Mouse (Mus musculus) midbrain, embryonic 11.5 days (tissue): Measurements from ENCODE around the gene Actr1a. TPM values are rescaled to one million over a fixed set of nuclear protein-coding genes. Genes with fewer than 3 reads are reported as not detected.

Experiments used
- ATAC-seq: fragments of 200-750 bp; cut with Nextera tagmentation; 2 replicates; pipeline ENCODE4 v1.8.0; 2017; ENCODE audit warnings: moderate TSS enrichment, moderate library complexity; ENCODE audit not compliant: low FRiP score
- DNase-seq: peaks from one replicate; pipeline ENCODE4 v3.0.0; 2015; ENCODE audit warnings: low spot score; ENCODE audit errors: missing footprints
- H3K27ac ChIP-seq: fragments of 300-500 bp; sonication (generic); 2 replicates; pipeline ENCODE4 v1.5.1; 2014; ENCODE audit warnings: low read depth, low read length
- H3K27me3 ChIP-seq: fragments of 300-500 bp; sonication (generic); 2 replicates; pipeline ENCODE4 v1.6.1; 2014; ENCODE audit warnings: mild to moderate bottlenecking, low read length, moderate library complexity, mixed read lengths; ENCODE audit not compliant: control insufficient read depth, insufficient read depth
- H3K36me3 ChIP-seq: fragments of 300-500 bp; sonication (generic); 2 replicates; pipeline ENCODE4 v1.6.1; 2014; ENCODE audit warnings: mild to moderate bottlenecking, low read length, moderate library complexity, mixed read lengths; ENCODE audit not compliant: control insufficient read depth, insufficient read depth
- H3K4me1 ChIP-seq: fragments of 300-500 bp; sonication (generic); 2 replicates; pipeline ENCODE4 v1.6.1; 2014; ENCODE audit warnings: low read length; ENCODE audit not compliant: control insufficient read depth, insufficient read depth
- H3K4me2 ChIP-seq: fragments of 300-500 bp; sonication (generic); 2 replicates; pipeline ENCODE4 v1.6.1; 2014; ENCODE audit warnings: mild to moderate bottlenecking, moderate library complexity
- H3K4me3 ChIP-seq: fragments of 300-500 bp; sonication (generic); 2 replicates; pipeline ENCODE4 v1.5.1; 2014; ENCODE audit warnings: low read depth, low read length
- H3K9ac ChIP-seq: fragments of 300-500 bp; sonication (generic); 2 replicates; pipeline ENCODE4 v1.6.1; 2014; ENCODE audit warnings: low read length
- H3K9me3 ChIP-seq: fragments of 300-500 bp; sonication (generic); 2 replicates; pipeline ENCODE4 v1.6.1; 2016; ENCODE audit warnings: low read length; ENCODE audit not compliant: control insufficient read depth
- WGBS: fragments of 180-500 bp; shearing (Covaris S2); extraction: QIAGEN DNeasy Blood & Tissue Kit; methylation state at CpG from one replicate; pipeline ENCODE4 v1.1.7; 2014; 5-methylcytosine and 5-hydroxymethylcytosine counted together
- polyA plus RNA-seq: library from polyadenylated mRNA; unstranded; fragments of >200 nt; fragmentation: Nextera tagmentation; extraction: Ambion mirVana; gene quantifications from 2 replicates; pipeline ENCODE4 v1.2.1, GENCODE M21; 2014

Actr1a gene
- polyA plus RNA-seq, 1 experiment from 2014 or later = 228 TPM

DNA sequence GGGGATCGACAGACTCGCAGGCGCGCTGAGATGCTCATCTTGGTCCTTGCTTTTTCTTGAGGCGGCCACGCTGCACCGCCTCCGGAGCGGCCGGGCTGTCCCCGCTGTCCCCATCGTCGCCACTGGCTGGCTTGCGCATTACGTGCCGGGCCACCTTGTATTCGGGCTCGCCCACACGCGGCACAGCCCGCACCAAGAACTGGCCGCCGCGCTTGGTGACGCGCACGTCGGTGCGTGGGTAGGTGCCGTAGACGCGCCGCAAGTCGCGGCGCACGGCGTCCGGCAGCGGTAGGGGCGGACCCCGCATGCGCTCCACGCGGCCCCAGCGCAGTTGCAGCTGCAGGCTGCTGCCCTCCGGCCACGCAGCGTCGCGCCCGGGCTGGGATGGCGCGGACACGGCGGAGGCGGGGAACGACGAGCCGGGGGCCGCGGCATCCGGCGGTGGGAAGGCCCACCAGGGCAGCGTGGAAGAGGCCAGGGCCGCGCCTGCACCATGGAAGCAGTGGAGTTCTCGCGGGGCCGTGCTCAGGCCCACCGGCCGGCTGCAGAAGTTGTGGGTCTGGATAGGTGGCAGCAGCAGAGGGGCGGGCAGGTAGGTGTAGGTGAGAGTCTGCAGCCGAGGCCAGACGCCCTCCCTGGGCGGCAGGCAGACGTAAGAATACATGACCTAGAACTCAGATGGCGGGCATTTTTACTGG, 46.6 kb downstream of the Actr1a start:
- Histone ChIP-seq H3K36me3 (no peaks in the 10 kb centered on the region), H3K27me3 (peaks cover 23% of the 10 kb centered on the region), H3K27ac (peak overlapping the region; percentile 35; the same call in 1 of the 2 replicates), H3K4me1 (peaks cover 10% of the 10 kb centered on the region), H3K9ac (peak overlapping the region; percentile 76), H3K4me3 (peak overlapping the region; percentile 56), H3K4me2 (peak overlapping the region; percentile 94), H3K9me3 (no peaks in the 10 kb centered on the region)
- DNase-seq (peak; percentile 96), ATAC-seq (peak; percentile 89)
- 1% methylated on average over 77 of the region's 78 CpGs for WGBS

DNA sequence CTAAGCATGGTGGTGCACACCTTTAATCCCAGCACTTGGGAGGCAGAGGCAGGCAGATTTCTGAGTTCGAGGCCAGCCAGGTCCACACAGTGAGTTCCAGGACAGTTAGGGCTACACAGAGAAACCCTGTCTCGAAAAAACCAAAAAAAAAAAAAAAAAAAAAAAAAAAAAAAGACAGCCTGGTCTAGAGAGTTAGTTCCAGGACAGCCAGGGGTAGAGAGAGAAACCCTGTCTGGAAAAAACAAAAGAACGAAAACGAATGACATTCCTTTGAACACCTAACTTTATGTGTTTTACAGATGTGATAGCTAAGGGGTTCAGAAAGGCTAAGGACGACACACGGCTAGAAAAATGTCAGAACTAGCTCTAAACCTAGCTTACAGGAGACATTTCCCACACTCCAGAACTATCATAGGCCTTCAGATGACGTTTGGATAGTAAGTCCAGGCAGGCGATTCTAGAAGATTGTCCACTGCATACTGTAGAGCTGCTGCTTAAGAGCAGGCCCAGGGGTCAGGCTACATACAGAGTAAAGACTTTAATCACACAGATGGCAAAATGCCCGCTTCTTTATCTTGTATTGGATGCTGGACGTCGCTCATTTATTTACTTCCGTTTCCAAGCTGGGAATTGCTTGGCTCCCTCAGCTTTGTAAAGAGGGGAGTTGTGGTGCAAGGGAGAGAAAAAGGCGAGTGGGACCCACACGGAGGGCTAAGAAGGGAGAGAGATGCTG, 47.4 kb downstream of the Actr1a start:
- no peaks in the 10 kb centered on the region for H3K36me3 ChIP-seq
- H3K4me3 ChIP-seq = peak overlapping the region; percentile 56
- H3K4me2 ChIP-seq = peak overlapping the region; percentile 94
- DNase-seq = no peak
- H3K27me3 ChIP-seq = peaks cover 23% of the 10 kb centered on the region
- 0 out of 2 replicates have a peak overlapping the region, but pooled peaks have one; percentile 35 for H3K27ac ChIP-seq
- H3K9me3 ChIP-seq = no peaks in the 10 kb centered on the region
- H3K9ac ChIP-seq = peak overlapping the region; percentile 76
- 36% methylated on average over 14 of the region's 14 CpGs for WGBS
- peak; percentile 40; the same call in 1 of the 2 replicates for ATAC-seq
- H3K4me1 ChIP-seq = peaks cover 10% of the 10 kb centered on the region

DNA sequence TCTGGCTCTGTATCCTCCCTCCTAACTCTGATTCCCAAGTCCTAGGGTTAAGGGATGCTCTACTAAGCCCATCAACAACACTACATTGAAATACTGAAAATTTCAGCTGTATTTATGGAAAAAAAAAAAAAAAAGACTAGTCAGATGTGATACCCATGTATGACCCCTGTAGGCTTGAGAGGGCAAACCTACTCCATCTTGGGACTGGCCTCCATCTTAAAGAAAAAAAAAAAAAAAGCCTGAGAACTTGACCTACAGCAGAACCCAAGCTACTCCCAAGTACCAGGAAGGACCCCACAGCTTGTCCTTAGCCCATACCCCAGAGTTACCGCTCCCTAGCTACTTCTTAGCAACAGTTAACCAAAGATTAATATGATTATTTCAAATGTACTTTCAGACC, 48.4 kb downstream of the Actr1a start:
- H3K4me1 ChIP-seq = peaks cover 10% of the 10 kb centered on the region
- H3K27ac ChIP-seq = no peak overlapping the region
- peaks cover 23% of the 10 kb centered on the region for H3K27me3 ChIP-seq
- 94% methylated on average over 1 of the region's 1 CpGs for WGBS
- H3K4me3 ChIP-seq = no peak overlapping the region
- H3K9me3 ChIP-seq = no peaks in the 10 kb centered on the region
- DNase-seq = no peak
- H3K9ac ChIP-seq = no peak overlapping the region
- H3K36me3 ChIP-seq = no peaks in the 10 kb centered on the region
- H3K4me2 ChIP-seq = no peak overlapping the region
- ATAC-seq = no peak

DNA sequence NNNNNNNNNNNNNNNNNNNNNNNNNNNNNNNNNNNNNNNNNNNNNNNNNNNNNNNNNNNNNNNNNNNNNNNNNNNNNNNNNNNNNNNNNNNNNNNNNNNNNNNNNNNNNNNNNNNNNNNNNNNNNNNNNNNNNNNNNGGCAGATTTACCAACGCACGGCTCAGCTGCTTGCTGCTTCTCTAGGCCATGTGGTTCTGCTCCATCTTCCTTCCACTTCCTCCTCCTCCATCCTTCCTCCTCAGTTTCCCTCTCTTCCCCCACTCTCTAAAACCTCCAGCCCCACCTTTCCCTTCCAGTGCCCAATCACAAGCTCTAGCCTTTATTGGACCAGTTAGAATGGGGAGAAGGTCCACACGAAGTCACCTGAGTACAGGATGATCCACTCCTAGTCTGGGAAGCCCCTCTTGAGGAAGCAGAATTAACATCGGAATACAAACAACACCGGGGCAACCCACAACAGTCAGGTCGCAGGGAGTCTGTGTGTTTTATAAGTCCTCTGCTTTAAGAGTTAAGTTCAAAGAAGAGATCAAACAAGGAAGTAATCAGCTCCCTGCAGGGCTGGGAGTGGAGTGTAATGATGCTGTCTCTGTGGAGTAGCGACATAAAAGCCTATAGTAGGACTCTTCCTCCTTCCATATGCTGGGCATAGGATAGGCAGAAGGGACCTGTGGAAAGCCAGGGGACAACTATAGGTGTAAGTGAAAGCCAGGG, 50.7 kb downstream of the Actr1a start:
- ATAC-seq = no peak
- Histone ChIP-seq H3K9ac (no peak overlapping the region), H3K36me3 (no peaks in the 10 kb centered on the region), H3K9me3 (no peaks in the 10 kb centered on the region), H3K4me1 (peaks cover 10% of the 10 kb centered on the region), H3K4me3 (no peak overlapping the region), H3K27me3 (peaks cover 11% of the 10 kb centered on the region), H3K4me2 (no peak overlapping the region), H3K27ac (no peak overlapping the region)
- no peak for DNase-seq
- WGBS = 23% methylated on average over 7 of the region's 7 CpGs

DNA sequence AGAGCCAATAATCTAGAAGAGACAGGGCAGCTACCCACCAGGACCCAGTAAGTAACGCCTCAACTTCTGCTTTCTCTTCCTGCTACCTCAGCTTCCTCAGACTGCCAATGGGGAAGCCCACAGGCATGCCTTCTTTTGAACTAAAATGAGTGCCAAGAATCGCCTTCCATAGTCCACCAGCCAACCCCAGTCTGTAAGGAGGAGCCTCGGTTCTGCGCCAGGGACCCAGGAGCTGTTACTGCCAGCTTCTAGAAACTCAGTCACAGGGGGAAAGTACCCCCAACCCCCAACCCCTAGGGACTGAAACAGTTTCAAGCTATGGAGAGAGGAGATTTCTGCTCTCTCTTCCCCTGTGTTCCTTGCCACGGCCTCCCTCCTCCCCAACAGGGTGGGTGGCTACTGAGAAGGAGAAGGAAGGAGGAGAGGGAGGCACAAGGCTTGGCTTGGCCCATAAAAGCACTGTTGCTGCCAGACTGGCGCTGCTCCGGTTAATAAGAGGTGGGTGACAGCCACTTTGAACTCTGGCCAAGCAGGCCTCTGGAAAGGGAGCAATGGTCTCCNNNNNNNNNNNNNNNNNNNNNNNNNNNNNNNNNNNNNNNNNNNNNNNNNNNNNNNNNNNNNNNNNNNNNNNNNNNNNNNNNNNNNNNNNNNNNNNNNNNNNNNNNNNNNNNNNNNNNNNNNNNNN, 56.1 kb downstream of the Actr1a start:
- WGBS = 79% methylated on average over 7 of the region's 7 CpGs
- H3K36me3 ChIP-seq = no peaks in the 10 kb centered on the region
- no peak overlapping the region for H3K27ac ChIP-seq
- peaks cover 7% of the 10 kb centered on the region for H3K4me1 ChIP-seq
- H3K4me3 ChIP-seq = no peak overlapping the region
- no peak for ATAC-seq
- H3K9me3 ChIP-seq = no peaks in the 10 kb centered on the region
- no peaks in the 10 kb centered on the region for H3K27me3 ChIP-seq
- no peak for DNase-seq
- H3K4me2 ChIP-seq = no peak overlapping the region
- H3K9ac ChIP-seq = peak overlapping the region; percentile 11; the same call in 1 of the 2 replicates

DNA sequence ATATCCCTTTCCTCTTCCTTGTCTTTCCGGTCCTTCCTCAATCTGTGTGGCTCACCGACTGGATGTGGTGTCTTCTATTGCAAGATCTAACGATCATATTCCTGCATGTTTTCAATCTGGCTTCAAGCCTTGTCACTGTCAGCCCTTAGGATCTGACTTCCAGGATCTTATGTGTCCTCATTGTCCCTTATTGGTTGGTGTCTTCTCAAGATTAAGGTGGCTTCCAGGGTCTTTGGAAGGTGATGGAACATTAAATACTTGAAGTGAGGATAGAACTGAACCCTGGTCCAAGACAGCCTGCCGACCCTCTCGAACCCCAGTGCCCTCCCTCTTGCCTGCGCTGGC, 56.6 kb downstream of the Actr1a start:
- H3K9ac ChIP-seq = peak overlapping the region; percentile 11; the same call in 1 of the 2 replicates
- ATAC-seq = peak; percentile 23; the same call in 1 of the 2 replicates
- no peak overlapping the region for H3K27ac ChIP-seq
- no peaks in the 10 kb centered on the region for H3K9me3 ChIP-seq
- H3K36me3 ChIP-seq = no peaks in the 10 kb centered on the region
- DNase-seq = no peak
- WGBS = 55% methylated on average over 6 of the region's 6 CpGs
- no peaks in the 10 kb centered on the region for H3K27me3 ChIP-seq
- peak overlapping the region; percentile 1; the same call in 1 of the 2 replicates for H3K4me3 ChIP-seq
- H3K4me1 ChIP-seq = peaks cover 7% of the 10 kb centered on the region
- peak overlapping the region; percentile 20 for H3K4me2 ChIP-seq

DNA sequence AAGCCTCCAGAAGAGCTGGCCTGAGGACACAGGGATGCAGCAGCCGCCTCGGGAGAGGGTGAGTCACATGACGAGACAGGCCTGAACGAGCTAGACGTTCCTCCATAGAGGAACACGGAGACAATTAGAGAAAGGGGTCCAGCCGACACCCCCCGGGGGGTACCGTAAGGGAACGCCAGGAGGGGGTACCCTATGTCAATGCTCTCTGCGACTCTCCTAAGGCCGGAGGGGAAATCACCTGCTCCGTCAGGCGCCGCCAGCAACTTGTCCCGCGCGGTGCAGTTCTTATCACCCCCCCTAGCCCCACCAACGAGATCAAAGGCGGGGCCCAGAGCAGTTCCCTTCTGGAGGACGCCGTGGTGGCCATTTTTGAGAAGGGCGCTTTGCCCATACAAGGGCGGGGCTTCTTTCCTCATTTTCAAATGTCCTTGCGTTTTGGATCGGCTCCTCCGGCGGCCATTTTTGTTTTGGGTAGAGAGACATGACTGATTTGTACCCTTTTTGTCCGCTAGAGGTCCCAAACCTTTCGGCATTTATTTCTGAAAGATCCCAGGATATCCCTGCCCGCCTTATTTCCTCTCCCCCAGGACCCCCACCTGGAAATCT, 57.1 kb downstream of the Actr1a start, which contains the start of gene Cuedc2:
Gene Cuedc2 (minus strand): TSS at position 372 of the 606 bp plus-strand sequence.
- Histone ChIP-seq H3K36me3 (no peaks in the 10 kb centered on the region), H3K4me1 (peaks cover 7% of the 10 kb centered on the region), H3K27ac (peak within 1 kb of the TSS; percentile 57), H3K27me3 (no peaks in the 10 kb centered on the region), H3K9ac (peak within 1 kb of the TSS; percentile 88), H3K4me3 (peak within 1 kb of the TSS; percentile 73), H3K4me2 (peak within 1 kb of the TSS; percentile 81), H3K9me3 (no peaks in the 10 kb centered on the region)
- ATAC-seq (peak; percentile 91), DNase-seq (peak; percentile 100)
- 1% methylated on average over 31 of the region's 31 CpGs for WGBS

DNA sequence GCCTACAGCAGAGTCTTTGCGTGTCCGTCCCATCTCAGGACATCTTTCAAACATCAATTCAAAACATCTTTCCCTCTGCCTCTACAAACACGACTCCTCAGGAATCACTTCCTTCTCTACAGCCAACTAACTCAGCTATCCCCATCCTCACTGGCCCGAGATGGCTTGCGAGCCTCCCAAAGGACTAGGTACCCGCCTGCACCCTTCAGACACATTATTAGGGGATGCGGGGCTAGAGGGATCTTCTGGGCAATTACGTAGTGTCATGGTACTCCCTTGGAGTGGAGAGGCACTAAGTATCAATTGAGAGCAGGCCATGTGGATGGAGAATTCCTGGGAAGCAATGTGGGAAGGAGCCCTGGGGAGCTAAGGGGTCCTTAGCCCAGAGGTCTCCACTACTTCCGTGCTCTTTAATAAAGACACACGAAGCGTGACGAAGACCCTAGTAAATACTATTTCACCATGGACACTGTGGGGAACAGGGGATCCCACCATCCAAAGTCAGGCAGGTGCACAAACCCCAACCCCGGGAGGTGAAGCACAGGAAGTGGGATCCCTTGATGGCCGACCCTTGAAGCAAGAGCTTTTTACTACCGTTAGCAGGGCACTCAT, 57.7 kb downstream of the Actr1a start:
- DNase-seq (no peak), ATAC-seq (no peak)

More for the DNA sequence above, 57.7 kb downstream of the Actr1a start:
- Histone ChIP-seq H3K9me3 (no peaks in the 10 kb centered on the region), H3K36me3 (no peaks in the 10 kb centered on the region), H3K4me3 (peak overlapping the region; percentile 73), H3K4me1 (peaks cover 9% of the 10 kb centered on the region), H3K27ac (peak overlapping the region; percentile 57), H3K9ac (peak overlapping the region; percentile 88), H3K27me3 (no peaks in the 10 kb centered on the region), H3K4me2 (peak overlapping the region; percentile 81)
- WGBS = 34% methylated on average over 15 of the region's 15 CpGs
